Mouse (Mus musculus) thymus, adult 2 months (tissue): ENCODE measurements around the gene Kif13a. TPM values are rescaled to one million over a fixed set of nuclear protein-coding genes. Genes with fewer than 3 reads are reported as not detected.

ENCODE experiments used
- DNase-seq: peaks from one replicate; pipeline ENCODE4 v3.0.0; 2021
- H3K27ac ChIP-seq: fragments of 200-500 bp; 2 replicates; pipeline ENCODE4 v1.5.1; 2012; ENCODE audit warnings: low read length, control low read depth; ENCODE audit not compliant: control insufficient read depth, insufficient read depth
- H3K27me3 ChIP-seq: fragments of 200-500 bp; 2 replicates; pipeline ENCODE4 v1.6.1; 2012; ENCODE audit warnings: mild to moderate bottlenecking, low read length, moderate library complexity, mixed read lengths; ENCODE audit not compliant: control insufficient read depth, insufficient read depth
- H3K36me3 ChIP-seq: fragments of 200-500 bp; 2 replicates; pipeline ENCODE4 v1.6.1; 2012; ENCODE audit warnings: mild to moderate bottlenecking, low read length, moderate library complexity; ENCODE audit not compliant: control insufficient read depth, insufficient read depth
- H3K4me1 ChIP-seq: fragments of 200-500 bp; replicated peaks from 2 replicates; pipeline ENCODE4 v1.6.1; 2012; ENCODE audit warnings: low read length; ENCODE audit not compliant: control insufficient read depth, insufficient read depth
- H3K4me3 ChIP-seq: fragments of 200-500 bp; 2 replicates; pipeline ENCODE4 v1.5.1; 2012; ENCODE audit warnings: mild to moderate bottlenecking, low read length, control low read depth, moderate library complexity; ENCODE audit not compliant: control insufficient read depth, insufficient read depth
- CTCF ChIP-seq: fragments of 200-500 bp; IDR thresholded peaks from 2 replicates; pipeline ENCODE4 v1.5.1; 2012; ENCODE audit warnings: mild to moderate bottlenecking, control low read depth, low read length, moderate library complexity, borderline replicate concordance; ENCODE audit not compliant: control insufficient read depth, poor library complexity, insufficient read depth; ENCODE audit errors: extremely low read depth
- POLR2A ChIP-seq: fragments of 200-500 bp; IDR thresholded peaks from 2 replicates; pipeline ENCODE4 v1.6.1; 2012; ENCODE audit warnings: mild to moderate bottlenecking, low read length, control low read depth, moderate library complexity; ENCODE audit not compliant: control insufficient read depth, poor library complexity, insufficient read depth; ENCODE audit errors: extremely low read depth
- WGBS: fragments of 180-500 bp; shearing (Covaris S2); methylation state at CpG from one replicate; pipeline ENCODE4 v1.1.7; 2018; 5-methylcytosine and 5-hydroxymethylcytosine counted together
- polyA plus RNA-seq: library from polyadenylated mRNA; depleted of rRNA; stranded (reverse); fragments of >200 nt; gene quantifications from 2 replicates; pipeline ENCODE4 v1.2.3, GENCODE M21; 2012

The Kif13a gene
- polyA plus RNA-seq, 1 experiment, result 6.4 TPM

DNA sequence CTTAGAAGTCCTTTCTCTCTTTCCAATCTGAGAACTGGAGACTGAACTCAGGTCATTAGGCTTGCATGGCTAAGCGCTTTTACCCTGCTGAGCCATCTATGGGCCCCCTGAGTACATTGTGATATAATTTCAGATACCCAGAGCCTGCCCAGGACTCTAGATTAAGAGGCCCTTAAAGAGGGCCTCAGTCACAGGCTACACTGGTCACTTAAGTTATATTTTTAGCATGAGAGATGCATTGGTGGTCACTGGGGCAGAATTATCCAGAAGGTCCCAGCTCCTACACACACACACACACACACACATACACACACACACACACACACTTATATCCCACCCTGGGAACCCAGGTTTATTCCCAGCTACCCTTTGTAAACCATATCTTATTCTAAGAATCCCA, 133.3 kb downstream of the Kif13a start:
- Histone ChIP-seq H3K4me3 (no peak overlapping the region), H3K36me3 (no peaks in the 10 kb centered on the region), H3K27ac (no peak overlapping the region), H3K27me3 (no peaks in the 10 kb centered on the region), H3K4me1 (no peaks in the 10 kb centered on the region)
- no peak for DNase-seq
- 96% methylated on average over 1 of the region's 1 CpGs for WGBS
- TF ChIP-seq CTCF, result no peak
- TF ChIP-seq POLR2A, result no peak

DNA sequence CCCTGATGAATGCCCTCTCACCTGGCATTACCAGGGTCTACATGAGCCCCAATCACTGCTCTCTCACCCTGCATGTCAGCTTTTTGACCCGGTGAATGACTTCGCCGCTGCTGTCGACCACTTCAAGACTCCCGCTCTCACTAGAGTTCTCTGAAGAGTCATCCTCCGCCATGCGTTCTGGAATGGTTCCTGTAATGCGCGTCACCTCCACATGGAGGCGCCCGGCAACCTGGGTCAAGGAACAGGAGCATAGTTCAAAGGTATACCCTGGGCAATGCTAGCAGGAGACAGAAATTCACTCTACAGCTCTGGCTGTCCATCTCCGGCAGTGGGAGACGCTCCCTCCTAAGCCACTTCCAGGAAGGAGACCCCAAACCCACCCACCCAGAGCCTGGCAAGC, 135.8 kb downstream of the Kif13a start:
- Histone ChIP-seq H3K4me3 (no peak overlapping the region), H3K27me3 (no peaks in the 10 kb centered on the region), H3K4me1 (no peaks in the 10 kb centered on the region), H3K27ac (no peak overlapping the region), H3K36me3 (no peaks in the 10 kb centered on the region)
- peak; percentile 29 for DNase-seq
- WGBS, result 96% methylated on average over 13 of the region's 13 CpGs
- TF ChIP-seq CTCF (peak; percentile 26; the same call in 1 of the 2 replicates), POLR2A (no peak)

DNA sequence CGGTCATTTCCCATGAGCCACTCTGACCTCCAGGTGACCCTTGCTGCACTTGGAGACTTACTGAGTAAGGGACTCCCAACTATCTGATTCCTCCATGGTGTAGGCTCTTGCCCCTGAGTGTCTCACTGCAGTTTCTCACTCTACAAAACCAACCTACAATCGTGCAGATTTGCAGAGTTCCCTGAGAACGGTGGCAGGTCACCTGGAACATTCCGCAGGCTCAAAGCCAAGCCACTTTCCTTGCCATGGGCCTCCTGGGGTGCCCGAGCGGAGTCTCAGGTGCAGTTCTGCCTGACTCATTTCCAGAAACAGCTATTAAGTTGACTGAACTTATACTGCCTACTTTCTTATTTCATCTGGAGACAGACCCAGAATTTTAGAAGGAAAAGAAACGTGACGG, 141.2 kb downstream of the Kif13a start:
- WGBS, result 91% methylated on average over 8 of the region's 8 CpGs
- no peaks in the 10 kb centered on the region for H3K36me3 ChIP-seq

DNA sequence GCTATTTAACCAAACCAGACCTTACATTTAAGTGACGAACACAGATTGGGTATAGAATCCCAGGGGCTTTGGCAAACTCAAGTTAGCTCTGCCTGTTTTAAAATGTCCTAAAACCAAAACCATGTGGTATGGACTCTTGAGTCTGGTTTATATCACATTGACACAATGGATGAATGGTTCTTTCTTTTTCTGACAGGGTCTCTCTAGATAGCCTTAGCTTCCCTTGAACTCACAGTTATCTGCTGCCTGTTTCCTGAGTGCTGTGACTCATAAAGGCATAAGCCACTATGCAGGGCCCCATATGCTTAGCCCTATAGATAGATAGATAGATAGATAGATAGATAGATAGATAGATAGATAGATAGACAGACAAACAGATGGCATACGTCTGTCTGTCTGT, 142.8 kb downstream of the Kif13a start:
- no peak for TF ChIP-seq CTCF
- TF ChIP-seq POLR2A, result no peak
- DNase-seq, result no peak

More for the DNA sequence above, 141.2 kb downstream of the Kif13a start:
- no peaks in the 10 kb centered on the region for H3K27me3 ChIP-seq
- no peak for TF ChIP-seq CTCF
- TF ChIP-seq POLR2A, result no peak
- DNase-seq, result no peak
- no peak overlapping the region for H3K27ac ChIP-seq
- no peaks in the 10 kb centered on the region for H3K4me1 ChIP-seq
- H3K4me3 ChIP-seq, result no peak overlapping the region

DNA sequence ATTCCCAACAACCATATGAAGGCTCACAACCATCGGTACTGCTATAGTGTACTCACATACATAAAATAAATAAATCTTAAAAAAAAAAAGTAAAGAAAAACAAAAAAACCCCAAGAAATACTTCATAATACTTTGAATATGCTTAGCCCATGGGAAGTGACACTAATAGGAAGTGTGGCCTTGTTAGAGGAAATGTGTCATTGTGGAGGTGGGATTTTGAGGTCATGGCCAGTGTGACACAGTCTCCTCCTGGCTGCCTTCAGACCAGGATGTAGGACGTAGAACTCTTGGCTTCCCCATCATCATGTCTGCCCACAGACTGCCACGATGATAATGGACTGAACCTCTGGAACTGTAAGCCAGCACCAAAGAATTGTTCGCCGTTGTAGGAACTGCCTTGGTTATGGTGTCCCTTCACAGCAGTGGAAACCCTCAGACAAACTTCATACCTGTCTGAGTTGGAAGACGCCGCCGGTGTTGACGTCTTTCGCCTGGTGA, 143.6 kb downstream of the Kif13a start:
- no peak for DNase-seq
- Histone ChIP-seq H3K27me3 (no peaks in the 10 kb centered on the region), H3K4me1 (0 out of 2 replicates have a peak, but pooled peaks cover 2% of the 10 kb centered on the region), H3K36me3 (no peaks in the 10 kb centered on the region), H3K27ac (no peak overlapping the region), H3K4me3 (no peak overlapping the region)
- no peak for TF ChIP-seq POLR2A
- TF ChIP-seq CTCF, result no peak
- 98% methylated on average over 10 of the region's 10 CpGs for WGBS

More for the DNA sequence above, 142.8 kb downstream of the Kif13a start:
- Histone ChIP-seq H3K27ac (no peak overlapping the region), H3K4me3 (no peak overlapping the region), H3K27me3 (no peaks in the 10 kb centered on the region), H3K4me1 (no peaks in the 10 kb centered on the region), H3K36me3 (no peaks in the 10 kb centered on the region)
- 96% methylated on average over 2 of the region's 2 CpGs for WGBS

DNA sequence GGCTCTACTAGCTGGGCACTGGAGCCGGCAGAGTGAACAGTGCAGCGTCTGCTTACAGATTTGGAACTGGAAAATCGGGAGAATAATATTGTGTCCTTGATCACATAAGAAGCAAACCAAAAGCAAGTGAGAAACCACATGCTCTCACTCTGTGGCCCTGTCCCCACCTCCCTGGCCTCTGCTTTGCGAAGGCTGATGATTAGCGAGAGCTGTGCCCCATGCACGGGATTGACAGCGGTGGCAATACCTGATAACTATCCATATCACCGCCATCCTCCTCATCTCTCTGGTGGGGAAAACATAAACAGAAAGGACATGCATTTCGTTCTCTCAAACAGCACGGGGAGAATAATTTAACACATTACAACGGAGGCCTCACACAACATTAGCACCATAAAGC, 149.3 kb downstream of the Kif13a start:
- H3K4me1 ChIP-seq, result peaks cover 12% of the 10 kb centered on the region
- WGBS, result 95% methylated on average over 11 of the region's 11 CpGs
- no peak for DNase-seq
- H3K27ac ChIP-seq, result no peak overlapping the region
- no peaks in the 10 kb centered on the region for H3K27me3 ChIP-seq
- no peak overlapping the region for H3K4me3 ChIP-seq
- TF ChIP-seq CTCF (no peak), POLR2A (no peak)
- H3K36me3 ChIP-seq, result no peaks in the 10 kb centered on the region

DNA sequence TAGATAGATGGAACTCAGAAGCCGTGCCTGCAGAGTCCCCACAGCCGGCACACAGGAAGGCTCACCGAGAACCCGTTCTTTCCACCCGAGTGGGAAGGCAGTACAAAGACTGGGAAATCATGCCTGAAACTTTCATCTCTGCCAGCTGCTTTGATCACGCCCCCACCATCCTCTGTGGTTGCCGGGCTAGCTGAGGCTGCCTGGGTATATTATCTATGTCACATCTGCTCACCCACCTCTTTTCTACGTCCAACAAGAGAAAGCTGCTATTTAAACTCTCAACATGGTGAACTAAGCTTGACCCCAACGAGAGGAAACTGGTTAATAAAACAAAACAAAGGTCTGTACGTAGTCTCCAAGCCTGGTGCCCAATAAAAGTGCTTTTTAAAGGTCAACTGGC, 149.8 kb downstream of the Kif13a start:
- DNase-seq, result peak; percentile 77
- TF ChIP-seq CTCF (no peak), POLR2A (no peak)
- H3K36me3 ChIP-seq, result no peaks in the 10 kb centered on the region
- H3K27ac ChIP-seq, result no peak overlapping the region
- no peak overlapping the region for H3K4me3 ChIP-seq
- H3K27me3 ChIP-seq, result no peaks in the 10 kb centered on the region
- 5% methylated on average over 10 of the region's 10 CpGs for WGBS
- H3K4me1 ChIP-seq, result peaks cover 12% of the 10 kb centered on the region
